Mouse (Mus musculus): ENCODE results near the gene Fam110c.
A peak's percentile ranks its signal among the peaks of the same experiment; 100 is the strongest.
"Not testable (repeated sequence)": the region's sequence is repeated elsewhere in the genome, so short reads cannot be mapped to it uniquely, and the experiment has no call there.

Gene Fam110c

DNA sequence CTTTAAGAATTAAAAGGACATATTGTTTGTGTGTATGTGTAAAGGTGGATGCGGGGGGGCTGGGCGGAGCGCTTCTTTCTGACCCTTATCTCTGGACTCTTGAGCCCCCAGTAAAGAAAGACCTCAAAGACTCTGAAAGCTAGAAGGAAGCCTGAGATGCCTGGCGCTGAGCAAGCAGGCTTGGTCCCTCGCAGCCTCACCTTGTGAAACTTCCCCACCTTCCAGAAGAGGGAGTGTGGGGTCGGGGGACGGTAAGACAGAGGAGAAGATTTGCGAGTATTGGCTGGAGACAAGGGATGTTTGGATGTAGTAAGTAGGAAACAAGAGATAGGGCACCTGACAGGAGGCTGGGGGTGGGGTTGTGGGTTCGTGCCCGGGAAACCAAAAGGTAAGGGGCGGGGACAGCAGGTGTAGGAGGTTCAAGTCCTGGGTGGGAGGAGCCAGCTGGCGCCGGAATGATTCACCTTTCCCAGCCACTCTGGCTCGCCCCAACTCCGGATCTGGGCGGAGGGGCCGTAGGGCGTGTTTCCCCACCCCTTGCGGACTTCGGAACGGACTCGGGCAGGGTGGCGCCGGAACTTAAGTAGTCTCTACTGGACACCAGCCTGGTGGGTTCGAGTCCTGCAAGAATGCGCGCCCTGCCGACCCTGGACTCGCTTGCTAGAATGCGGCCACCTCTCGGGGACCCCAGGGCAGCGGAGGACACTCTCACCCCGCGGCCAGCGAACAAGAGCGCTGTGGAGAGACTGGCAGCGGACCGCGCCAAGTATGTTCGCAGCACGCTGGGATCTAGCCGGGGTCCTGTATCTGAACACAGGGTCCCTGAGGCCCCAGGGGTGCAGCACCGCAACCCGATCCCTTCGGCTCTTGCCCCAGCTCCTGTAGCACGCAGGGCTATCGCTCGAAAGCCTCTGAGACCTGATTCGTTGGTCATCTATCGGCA lies at the start of gene Fam110c:
Gene Fam110c, plus strand, starts transcription at position 450 of the 943 bp plus-strand sequence.
- DNase-seq: peak; percentile 90

DNA sequence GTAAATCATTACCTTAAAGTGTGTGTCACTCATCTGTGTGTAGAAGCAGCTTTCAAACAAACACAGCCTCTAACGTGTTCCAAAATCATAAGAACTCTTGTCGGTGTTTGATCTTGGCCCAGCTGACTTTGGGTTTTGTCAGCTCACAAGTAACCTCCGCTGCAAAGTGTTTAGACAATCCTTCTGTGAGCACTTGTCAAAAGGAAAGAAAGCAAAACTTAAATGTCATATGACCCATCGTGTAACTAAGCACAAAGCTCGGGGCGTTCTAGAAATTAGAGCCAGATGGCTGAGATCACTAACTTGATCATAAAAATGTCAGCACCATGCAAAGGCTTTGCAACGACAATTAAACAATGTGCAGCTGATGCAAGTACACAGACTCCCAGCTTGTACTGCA lies 47.2 kb upstream of the Fam110c start:
- DNase-seq: peak; percentile 44

DNA sequence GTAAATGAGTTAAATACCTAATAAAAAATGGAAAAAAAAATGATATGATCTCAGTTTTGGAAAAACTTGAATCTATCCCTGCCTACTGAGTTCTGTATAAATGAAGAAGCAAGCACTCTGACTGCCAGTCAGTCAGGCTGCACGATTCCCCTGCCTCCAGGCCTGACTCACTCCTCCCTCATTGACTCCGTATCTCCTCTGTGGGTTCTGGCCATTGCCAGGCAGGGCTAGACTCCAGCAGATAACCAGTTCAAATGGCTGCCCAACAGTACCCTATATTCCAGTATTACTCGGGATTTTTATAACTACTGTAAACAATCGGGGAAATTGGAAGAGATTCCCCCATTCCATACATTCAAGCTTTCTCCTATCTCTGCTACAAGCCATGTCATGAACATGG lies 21.6 kb upstream of the Fam110c start:
- no peak for DNase-seq

DNA sequence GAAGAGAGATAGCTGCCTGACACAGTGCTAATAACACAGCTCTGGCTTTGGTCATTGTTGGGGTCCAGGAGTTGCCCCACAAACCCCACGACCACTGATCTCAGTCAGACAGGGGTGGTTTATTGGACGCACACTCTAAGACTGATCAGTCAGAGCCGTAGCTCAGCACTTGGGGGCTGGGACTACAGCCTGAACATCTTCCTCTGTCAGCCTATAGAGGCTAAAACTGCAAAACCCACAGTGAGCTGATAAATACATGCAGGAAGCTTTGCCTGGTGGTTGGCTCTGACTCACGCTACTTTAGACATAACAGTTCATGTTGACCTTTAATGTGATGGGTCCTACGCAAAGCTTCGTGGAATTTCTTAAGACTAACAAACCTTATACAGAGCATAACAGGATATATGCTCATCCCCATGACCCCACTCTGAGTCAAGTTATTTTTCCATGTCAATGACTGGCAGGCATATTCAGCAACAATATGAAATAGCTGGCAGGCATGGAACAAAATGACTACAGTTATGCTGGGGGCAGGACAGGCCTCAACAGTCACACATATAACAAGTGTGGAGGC lies 17.3 kb upstream of the Fam110c start:
- no peak for DNase-seq

DNA sequence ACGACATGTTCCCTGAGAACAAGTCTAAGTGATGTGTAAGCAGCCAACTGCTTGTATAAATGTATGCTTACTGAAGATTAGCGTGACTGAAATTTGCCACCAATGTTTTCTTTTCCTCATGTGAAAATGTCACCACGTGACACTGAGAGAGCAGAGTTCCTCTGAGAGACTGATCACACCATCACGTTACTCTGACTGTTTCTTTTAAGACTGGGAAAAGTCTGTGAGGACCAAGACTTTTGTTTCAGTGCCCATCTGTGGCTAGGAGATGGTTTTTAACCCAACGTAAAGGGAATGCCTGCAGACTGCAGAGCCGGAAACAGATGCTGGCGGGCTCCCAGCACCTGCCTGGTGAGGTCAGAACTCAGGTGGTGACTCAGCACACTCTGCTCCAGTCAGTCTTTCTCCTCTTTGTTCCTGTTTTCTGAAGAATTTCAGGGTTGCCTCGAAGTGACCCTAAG lies 14.2 kb upstream of the Fam110c start:
- DNase-seq: peak; percentile 54

DNA sequence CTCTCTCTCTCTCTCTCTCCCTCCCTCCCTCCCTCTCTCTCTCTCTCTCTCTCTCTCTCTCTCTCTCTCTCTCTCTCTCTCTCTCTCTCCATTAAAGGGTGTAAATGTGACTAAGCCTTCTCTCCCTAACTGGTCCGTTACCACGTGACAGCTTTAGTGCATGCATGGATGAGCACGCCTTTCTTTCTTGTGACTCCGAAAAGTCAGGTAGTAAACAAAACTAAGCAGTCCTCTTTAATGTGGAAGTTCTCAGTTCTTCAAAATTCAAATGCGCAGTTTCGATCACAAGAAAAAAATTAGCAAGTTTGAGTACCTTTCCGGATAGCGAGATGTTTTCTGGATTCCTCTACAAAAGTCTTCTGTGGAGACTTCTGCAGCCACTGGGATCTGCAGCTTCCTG lies 13.4 kb upstream of the Fam110c start:
- DNase-seq: no peak

DNA sequence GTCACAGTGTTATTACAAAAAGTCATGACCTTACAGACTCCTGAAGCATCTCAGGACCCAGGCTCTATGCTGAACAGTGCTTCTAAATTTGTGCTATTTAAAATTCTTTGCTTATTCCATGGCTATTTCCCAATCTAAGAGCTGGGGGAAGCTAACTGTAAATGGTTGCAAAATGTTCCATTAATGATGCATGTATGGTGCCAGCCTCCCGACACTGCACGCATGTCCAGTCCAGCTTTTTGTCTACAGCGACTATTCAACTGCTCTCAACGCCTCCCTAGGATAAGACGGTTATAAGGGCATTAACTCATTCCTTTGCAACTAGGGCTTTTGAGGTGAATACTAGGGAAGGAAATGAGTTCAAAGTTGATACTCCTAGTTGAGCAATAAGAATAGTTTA lies 2.4 kb upstream of the Fam110c start:
- no peak for DNase-seq

DNA sequence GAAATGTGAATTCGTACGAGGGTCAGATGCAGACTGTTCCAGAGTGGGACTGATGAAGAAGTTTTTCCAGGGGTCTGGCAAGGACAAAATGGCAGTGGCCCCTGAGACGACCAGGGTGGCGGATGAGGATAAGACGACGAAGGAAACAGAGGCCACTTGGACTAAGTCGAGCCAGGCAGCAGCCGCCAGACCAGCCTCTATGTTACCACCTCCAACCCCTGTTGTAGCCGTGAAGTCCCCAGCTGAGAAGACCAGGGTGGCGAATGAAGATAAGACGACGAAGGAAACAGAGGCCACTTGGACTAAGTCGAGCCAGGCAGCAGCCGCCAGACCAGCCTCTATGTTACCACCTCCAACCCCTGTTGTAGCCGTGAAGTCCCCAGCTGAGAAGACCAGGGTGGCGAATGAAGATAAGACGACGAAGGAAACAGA lies 710 bp downstream of the Fam110c start:
- not testable (repeated sequence) for DNase-seq

DNA sequence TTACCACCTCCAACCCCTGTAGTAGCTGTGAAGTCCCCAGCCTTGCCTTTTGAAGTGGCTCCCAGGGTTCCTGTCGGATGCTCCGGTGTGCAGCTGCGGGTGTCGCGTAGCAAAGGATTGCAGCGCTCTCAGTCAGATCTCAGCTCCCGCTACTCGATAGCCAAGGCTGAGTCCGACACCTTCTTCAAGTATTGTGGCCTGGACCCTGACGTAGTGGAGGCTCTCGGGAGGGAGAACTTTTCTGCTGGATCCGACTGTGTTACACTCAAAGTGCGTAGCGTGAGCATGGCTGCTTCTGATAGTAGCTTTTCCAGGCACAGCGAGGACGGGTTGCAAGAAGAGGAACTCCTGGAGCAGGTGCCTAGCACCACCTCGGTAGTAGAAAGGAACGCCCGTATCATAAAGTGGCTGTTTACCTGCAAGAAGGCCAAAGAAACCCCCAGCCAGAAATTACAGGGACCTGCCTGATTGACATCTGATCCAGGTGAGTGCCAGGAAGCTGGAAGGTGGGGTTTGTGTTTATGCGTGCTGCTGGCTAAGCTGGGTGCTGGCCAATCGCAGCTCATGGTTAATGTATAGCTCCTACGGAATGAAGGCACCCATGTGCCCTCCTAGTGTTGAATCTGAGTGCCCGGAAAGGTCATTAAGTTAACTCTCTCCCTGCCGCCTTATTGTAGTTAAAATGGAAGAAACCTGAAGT lies 1.3 kb downstream of the Fam110c start:
- peak; percentile 73 for DNase-seq

DNA sequence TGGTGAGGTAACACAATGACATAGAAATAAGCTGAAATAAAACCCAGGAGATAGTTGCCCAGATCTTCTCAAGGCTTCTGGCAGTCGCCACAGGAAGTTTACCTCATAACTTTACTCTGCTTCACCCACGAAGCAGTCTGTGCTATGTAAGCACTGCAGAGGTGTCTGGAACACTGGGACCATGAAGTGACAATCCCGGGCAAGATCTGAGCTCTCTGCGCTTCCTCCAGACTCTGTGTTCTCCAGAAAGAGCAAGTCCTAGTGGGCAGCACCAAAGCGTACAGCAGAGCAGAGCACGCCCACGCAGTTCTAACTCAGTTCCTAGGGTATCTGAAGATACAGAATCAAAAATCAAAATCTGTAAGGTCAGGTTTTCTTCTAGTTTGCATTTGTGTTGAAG lies 3.4 kb downstream of the Fam110c start:
- DNase-seq: no peak

DNA sequence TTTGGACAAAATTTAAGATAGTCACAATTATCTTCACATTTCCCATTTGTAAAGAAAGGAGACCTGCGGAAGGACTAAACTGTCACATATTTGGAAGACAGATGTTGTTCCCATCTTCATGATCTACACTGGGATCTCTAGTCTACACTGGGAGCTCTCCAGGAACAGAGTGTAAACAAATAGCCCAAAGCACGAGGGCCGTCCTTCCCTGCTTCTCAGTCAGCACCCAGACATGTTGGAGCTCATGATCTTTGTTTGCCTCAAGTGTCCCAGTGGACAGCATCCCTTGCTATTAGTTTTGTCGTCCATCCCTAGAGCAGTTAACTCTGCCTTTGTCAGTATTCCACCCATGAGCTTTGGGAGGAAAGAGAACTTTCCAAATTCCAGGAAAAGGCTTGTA lies 4.4 kb downstream of the Fam110c start:
- no peak for DNase-seq

DNA sequence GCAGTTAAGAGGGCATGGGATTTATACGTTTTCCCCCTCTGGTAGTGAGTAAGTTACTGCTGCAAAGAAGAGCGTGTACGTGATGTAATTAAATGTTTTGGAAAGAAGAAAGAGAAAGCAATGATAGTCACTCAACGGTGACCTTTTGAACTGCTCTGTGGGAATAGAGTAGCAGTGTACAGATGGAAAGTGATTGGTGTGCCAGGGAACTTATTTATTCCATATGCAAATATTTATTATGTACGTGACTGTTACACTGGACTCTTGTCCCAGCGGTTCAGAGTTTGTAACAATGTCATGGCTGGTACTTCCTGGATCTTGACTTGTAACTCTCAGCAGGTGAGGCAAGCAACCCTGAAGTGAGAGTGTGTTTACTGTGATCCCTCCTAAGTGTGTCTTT lies 6.7 kb downstream of the Fam110c start:
- DNase-seq: no peak

DNA sequence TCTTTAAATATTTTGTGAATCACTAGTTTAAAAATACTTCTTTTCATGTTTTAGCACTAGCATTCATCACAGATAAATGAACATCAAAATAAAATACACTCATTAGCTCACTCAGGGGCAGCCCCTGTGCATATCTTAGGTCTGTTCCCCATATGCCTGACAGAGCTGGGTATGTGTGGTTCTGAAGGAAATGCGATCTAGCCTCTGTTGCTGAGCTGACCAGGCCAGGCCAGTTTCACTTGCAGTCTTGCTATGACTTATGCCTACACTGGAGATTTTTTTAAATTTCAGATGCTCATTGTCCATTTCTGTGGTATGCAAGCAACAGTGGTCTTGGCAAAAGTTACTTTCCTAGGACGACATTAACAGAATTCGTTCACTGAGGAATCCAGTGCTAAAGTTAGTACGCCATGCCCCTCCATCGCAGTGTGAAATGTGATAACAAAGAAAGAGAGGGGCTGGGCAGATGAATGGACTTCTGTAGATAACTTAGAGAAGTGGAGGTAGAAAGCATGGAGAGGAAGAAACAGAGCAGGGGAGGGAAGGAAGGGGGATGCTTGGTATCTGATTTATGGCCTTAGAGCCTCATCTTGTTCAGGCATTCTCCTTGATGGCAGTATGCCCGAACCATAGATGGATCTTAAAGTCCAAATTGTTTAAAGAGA lies 7.4 kb downstream of the Fam110c start:
- no peak for DNase-seq

DNA sequence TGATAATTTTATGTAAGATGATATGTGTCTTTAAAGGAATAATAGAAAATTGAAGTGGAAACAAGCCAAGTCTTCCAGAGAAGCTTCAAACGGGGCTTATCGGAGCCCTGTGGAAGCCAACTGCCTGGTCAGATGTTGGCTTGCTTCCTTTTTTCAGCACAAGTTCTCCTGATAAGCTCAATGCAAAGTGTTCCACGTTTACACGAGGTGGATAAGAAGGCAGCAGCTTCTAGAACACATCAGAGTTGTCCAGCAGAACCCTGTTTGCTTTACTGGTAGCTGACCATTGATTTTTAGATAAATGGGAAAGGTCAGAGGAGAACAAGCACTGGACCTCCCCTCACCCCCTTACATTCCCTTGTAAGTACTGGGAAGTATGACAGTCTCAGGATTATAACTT lies 9.3 kb downstream of the Fam110c start:
- no peak for DNase-seq

DNA sequence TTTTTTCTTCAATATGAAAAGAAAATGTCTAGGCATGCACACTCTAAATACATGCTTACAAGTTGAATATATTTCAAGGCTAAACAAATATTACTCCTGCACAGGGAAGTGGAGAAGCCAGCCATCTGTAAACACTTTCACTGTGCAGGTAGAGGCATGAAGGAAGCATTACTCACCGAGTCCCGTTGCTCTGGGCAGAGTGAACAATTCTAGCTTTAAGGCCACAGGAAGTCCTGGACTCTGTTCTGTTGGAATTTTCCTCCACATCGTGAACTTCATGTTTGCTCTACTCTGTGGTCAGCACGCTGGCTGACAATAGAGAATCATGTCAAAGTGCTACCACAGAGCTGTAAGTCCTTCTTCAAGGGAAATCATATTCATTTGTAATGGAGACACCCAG lies 9.7 kb downstream of the Fam110c start:
- DNase-seq: no peak

DNA sequence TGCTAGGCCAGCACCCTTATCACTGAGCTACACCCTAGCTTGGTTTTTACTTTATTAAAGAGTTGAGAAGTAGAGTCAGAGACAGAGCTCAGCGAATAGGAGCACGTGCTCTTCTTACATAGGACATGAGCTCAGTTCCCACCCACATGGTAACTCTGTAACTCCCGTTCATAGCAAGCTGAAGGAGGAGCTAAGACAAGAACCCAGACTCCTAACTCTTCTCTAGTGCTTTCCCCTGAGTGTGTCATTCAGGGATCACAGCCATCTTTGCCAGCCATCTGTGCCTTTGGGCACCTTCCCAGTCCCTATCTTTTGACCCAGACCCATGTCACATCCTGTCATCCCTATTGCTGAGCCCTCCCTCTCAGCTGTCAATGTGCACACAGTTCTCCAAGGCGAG lies 13.4 kb downstream of the Fam110c start:
- no peak for DNase-seq

DNA sequence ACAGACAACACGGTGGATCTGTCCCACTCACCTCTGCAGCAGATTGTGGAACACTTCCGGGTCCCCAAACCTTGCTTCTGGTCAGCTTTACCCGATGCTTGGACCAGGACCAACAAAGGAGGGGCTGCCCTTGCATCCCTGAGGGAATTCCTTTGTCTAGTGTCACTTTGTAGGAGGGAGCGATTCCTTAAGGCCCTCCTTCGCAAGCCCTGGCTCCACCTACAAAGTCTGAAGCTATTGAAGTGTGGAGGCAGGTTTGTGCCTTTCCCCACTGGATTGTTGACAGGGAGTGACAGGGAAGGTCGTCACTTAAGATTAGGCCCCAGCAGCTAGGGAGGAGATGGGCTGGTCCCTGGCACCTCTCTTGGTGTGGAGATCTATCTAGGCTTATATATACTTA lies 16.7 kb downstream of the Fam110c start:
- DNase-seq: no peak

DNA sequence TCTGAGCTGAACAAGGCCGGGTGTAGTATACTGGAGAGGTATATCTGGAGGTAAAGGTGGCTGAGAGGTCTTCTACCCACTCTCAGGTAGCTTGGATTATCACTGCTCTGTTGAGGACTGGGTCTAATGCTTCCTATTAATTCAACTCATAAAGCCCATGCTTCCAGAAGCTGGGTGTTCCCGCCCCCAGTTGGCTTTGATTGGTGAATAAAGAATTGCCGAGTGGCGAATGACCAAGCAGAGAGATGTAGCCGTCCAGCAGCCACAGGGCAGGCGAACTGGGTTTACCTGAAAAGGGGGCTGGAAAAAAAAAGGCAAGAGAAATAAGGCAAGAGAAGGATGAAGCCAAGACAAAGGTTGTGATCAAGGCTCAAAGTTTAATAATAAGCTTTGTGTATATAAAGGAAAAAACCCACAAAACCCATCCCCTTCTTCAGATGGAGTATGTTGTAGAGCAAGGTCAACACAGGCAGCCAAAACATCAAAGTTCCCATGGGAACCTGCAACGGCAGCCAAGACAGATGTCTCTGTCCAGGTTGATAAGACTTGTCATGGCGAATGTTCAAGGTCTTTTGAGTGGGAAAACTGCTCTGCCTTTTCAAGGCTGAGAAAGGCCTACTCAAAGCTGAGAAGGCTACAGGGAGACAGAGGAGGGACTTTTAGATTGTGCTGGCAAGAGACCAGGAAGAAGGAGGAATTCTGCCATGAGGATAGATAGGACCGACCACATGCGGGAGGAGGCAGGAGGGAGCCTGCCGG lies 17.4 kb downstream of the Fam110c start:
- no peak for DNase-seq

DNA sequence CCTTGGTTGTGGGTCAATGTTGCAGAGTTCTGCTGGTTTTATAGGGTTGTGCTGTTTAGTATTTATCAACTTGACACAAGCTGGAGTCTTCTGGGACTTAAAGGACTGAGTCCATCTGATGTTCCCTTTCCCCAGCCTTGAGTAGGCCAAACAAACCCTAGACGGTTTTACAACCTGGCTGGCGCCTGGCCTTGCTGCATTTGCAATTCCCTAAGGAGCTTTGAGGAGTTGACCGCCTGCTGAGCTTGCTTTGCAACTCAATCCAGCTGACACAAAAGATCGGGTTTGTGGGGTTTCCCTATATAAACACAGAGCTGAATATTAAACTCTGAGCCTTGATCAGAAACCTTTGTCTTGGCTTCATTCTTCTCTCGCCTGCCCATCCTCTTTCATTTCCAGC lies 18.8 kb downstream of the Fam110c start:
- DNase-seq: no peak

DNA sequence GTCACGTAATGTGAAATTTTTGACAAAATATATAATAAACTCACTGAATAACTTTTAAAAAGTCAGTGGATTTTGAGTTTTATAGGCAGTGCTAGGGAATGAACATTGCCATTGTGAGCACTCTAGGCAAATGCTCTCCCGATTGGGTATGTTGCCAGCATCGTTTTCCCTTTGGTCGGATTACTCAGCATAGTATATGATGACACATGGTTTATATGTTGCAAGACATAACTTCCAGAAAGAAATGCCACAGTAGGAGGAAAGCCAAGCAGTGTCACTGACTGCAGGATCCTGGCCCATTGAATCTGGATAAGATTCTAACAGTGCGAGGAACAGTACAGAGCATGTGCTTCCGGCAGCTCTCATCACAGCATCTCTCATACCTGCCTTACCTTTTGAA lies 23.5 kb downstream of the Fam110c start:
- DNase-seq: no peak

DNA sequence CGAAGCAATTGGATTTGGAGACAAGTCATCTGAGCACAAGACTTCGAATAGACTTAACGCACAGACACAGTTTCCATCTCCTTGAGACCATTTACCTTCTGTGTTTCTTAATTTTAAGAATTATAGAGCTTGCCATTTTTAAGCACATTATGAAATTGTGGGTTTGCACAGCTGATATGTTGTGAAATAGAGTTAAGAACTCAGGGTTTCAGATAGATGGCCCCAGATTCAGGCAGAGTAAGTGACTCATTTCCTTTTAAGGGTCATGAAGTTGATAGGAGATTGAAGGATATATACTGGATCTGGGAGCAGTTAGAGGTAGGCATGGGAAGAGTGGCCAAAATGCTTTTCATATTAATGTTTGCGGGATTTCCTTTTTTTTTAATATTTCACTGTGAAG lies 27.5 kb downstream of the Fam110c start:
- no peak for DNase-seq

DNA sequence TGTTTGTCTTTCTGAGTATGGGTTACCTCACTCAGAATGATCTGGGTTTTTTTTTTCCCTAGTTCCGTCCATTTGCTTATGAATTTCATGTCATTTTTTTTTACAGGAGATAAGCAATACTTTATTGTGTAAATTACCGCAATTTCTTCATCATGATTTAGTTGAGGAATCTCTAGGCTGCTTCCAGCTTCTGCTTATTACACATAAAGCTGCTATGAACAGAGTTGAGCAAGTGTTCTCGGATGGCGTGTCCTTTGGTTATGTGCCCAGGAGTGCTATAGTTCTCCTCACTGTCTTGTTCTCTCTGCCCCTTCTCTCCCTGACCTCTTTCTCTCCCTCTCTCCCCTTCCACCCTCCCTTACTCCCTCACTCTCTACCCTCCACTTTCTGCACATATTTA lies 28.2 kb downstream of the Fam110c start:
- no peak for DNase-seq
